Mouse (Mus musculus) bone marrow macrophage, adult 2 months (primary cell): ENCODE measurements around the gene Gba.

Experiments
- CTCF ChIP-seq: IDR thresholded peaks from 2 replicates; pipeline ENCODE4 v1.5.1; 2012; ENCODE audit warnings: low read depth, mild to moderate bottlenecking, low read length, moderate library complexity
- POLR2A ChIP-seq: IDR thresholded peaks from 2 replicates; pipeline ENCODE4 v1.6.1; 2012; ENCODE audit warnings: mild to moderate bottlenecking, low read depth, low read length, borderline replicate concordance

- TF ChIP-seq POLR2A (no peak), CTCF (no peak)
Observed at GRCm38 (mm10) chr3:89156951-89157350, 45.8 kb upstream of the Gba start.
